Mouse (Mus musculus) intestine, embryonic 14.5 days (tissue): ENCODE measurements around the gene Fbxl20. TPM values are rescaled to one million over a fixed set of nuclear protein-coding genes. Genes with fewer than 3 reads are reported as not detected.

Source experiments
- ATAC-seq: fragments of 200-750 bp; cut with Nextera tagmentation; replicated peaks from 2 replicates; pipeline ENCODE4 v1.8.0; 2017; ENCODE audit warnings: low read depth, moderate number of reproducible peaks, moderate TSS enrichment, moderate library complexity; ENCODE audit not compliant: low FRiP score, low TSS enrichment
- DNase-seq: peaks from one replicate; pipeline ENCODE4 v3.0.0-alpha.2; 2018; ENCODE audit warnings: low spot score
- H3K27ac ChIP-seq: fragments of 300-500 bp; sonication (generic); 2 replicates; pipeline ENCODE4 v1.5.1; 2014; ENCODE audit warnings: low read depth, mild to moderate bottlenecking, control low read depth
- H3K27me3 ChIP-seq: fragments of 300-500 bp; sonication (generic); replicated peaks from 2 replicates; pipeline ENCODE4 v1.6.1; 2014; ENCODE audit warnings: low read length, control low read depth; ENCODE audit not compliant: control insufficient read depth, insufficient read depth
- H3K36me3 ChIP-seq: fragments of 300-500 bp; sonication (generic); 2 replicates; pipeline ENCODE4 v1.6.1; 2014; ENCODE audit warnings: low read length, control low read depth; ENCODE audit not compliant: control insufficient read depth, insufficient read depth
- H3K4me1 ChIP-seq: fragments of 300-500 bp; sonication (generic); replicated peaks from 2 replicates; pipeline ENCODE4 v1.6.1; 2014; ENCODE audit warnings: low read length, control low read depth, mixed read lengths; ENCODE audit not compliant: control insufficient read depth, insufficient read depth
- H3K4me2 ChIP-seq: fragments of 300-500 bp; sonication (generic); 2 replicates; pipeline ENCODE4 v1.6.1; 2014; ENCODE audit warnings: low read length
- H3K4me3 ChIP-seq: fragments of 300-500 bp; sonication (generic); 2 replicates; pipeline ENCODE4 v1.5.1; 2014; ENCODE audit warnings: low read depth, low read length, control low read depth, mixed read lengths
- H3K9ac ChIP-seq: fragments of 300-500 bp; sonication (generic); 2 replicates; pipeline ENCODE4 v1.6.1; 2014; ENCODE audit warnings: mild to moderate bottlenecking, low read length
- H3K9me3 ChIP-seq: fragments of 300-500 bp; sonication (generic); 2 replicates; pipeline ENCODE4 v1.6.1; 2016; ENCODE audit warnings: low read length, control low read depth; ENCODE audit not compliant: control insufficient read depth
- WGBS: fragments of 180-500 bp; shearing (Covaris S2); extraction: QIAGEN DNeasy Blood & Tissue Kit; methylation state at CpG from one replicate; pipeline ENCODE4 v1.1.7; 2014; 5-methylcytosine and 5-hydroxymethylcytosine counted together
- polyA plus RNA-seq: library from polyadenylated mRNA; unstranded; fragments of >200 nt; fragmentation: Nextera tagmentation; extraction: Ambion mirVana; gene quantifications from 2 replicates; pipeline ENCODE4 v1.2.1, GENCODE M21; 2014

Fbxl20 gene
- polyA plus RNA-seq, 1 experiment from 2014 or later = 15.5 TPM

GRCm38 (mm10) chr11:98082745-98083144, 67.5 kb downstream of the Fbxl20 start:
- H3K36me3 ChIP-seq = no peaks in the 10 kb centered on the region
- no peaks in the 10 kb centered on the region for H3K4me1 ChIP-seq
- H3K9me3 ChIP-seq = no peaks in the 10 kb centered on the region
- 92% methylated on average over 7 of the region's 7 CpGs for WGBS
- H3K27me3 ChIP-seq = no peaks in the 10 kb centered on the region
- no peak for ATAC-seq
- H3K27ac ChIP-seq = no peak overlapping the region
- no peak overlapping the region for H3K4me2 ChIP-seq
- H3K4me3 ChIP-seq = no peak overlapping the region
- H3K9ac ChIP-seq = no peak overlapping the region
- DNase-seq = no peak

- Histone ChIP-seq H3K9me3 (no peaks in the 10 kb centered on the region), H3K27ac (no peak overlapping the region), H3K36me3 (no peaks in the 10 kb centered on the region), H3K4me3 (no peak overlapping the region), H3K4me1 (no peaks in the 10 kb centered on the region), H3K27me3 (no peaks in the 10 kb centered on the region), H3K4me2 (no peak overlapping the region), H3K9ac (no peak overlapping the region)
- WGBS = 83% methylated on average over 6 of the region's 6 CpGs
- no peak for ATAC-seq
- no peak for DNase-seq
These were observed 69.8 kb downstream of the Fbxl20 start for GRCm38 (mm10) chr11:98080450-98080849.

GRCm38 (mm10) chr11:98077086-98077485, 73.1 kb downstream of the Fbxl20 start:
- H3K9ac ChIP-seq = no peak overlapping the region
- DNase-seq = no peak
- H3K4me1 ChIP-seq = no peaks in the 10 kb centered on the region
- H3K36me3 ChIP-seq = no peaks in the 10 kb centered on the region
- 0 out of 2 replicates have a peak, but pooled peaks cover 3% of the 10 kb centered on the region for H3K9me3 ChIP-seq
- H3K27me3 ChIP-seq = no peaks in the 10 kb centered on the region
- ATAC-seq = no peak
- H3K4me2 ChIP-seq = no peak overlapping the region
- 85% methylated on average over 8 of the region's 8 CpGs for WGBS
- H3K27ac ChIP-seq = no peak overlapping the region
- H3K4me3 ChIP-seq = no peak overlapping the region

GRCm38 (mm10) chr11:98075195-98075808, 74.9 kb downstream of the Fbxl20 start:
- Histone ChIP-seq H3K4me2 (no peak overlapping the region; the same call in 1 of the 2 replicates), H3K27ac (no peak overlapping the region), H3K9me3 (0 out of 2 replicates have a peak, but pooled peaks cover 3% of the 10 kb centered on the region), H3K4me1 (no peaks in the 10 kb centered on the region), H3K9ac (no peak overlapping the region), H3K27me3 (no peaks in the 10 kb centered on the region), H3K4me3 (no peak overlapping the region), H3K36me3 (no peaks in the 10 kb centered on the region)
- WGBS = 22% methylated on average over 13 of the region's 13 CpGs
- DNase-seq (peak; percentile 99), ATAC-seq (peak; percentile 50)

- 89% methylated on average over 4 of the region's 4 CpGs for WGBS
- Histone ChIP-seq H3K9me3 (0 out of 2 replicates have a peak, but pooled peaks cover 3% of the 10 kb centered on the region), H3K4me3 (no peak overlapping the region), H3K27me3 (no peaks in the 10 kb centered on the region), H3K4me2 (no peak overlapping the region), H3K4me1 (no peaks in the 10 kb centered on the region), H3K36me3 (no peaks in the 10 kb centered on the region), H3K27ac (no peak overlapping the region), H3K9ac (no peak overlapping the region)
- ATAC-seq (no peak), DNase-seq (no peak)
These were observed 76.8 kb downstream of the Fbxl20 start for GRCm38 (mm10) chr11:98073442-98073841.

GRCm38 (mm10) chr11:98067255-98067654, 82.9 kb downstream of the Fbxl20 start:
- Histone ChIP-seq H3K4me3 (no peak overlapping the region), H3K27ac (no peak overlapping the region), H3K9me3 (peaks cover 7% of the 10 kb centered on the region; the same call in 1 of the 2 replicates), H3K36me3 (no peaks in the 10 kb centered on the region), H3K9ac (no peak overlapping the region), H3K4me1 (no peaks in the 10 kb centered on the region), H3K4me2 (no peak overlapping the region), H3K27me3 (no peaks in the 10 kb centered on the region)
- DNase-seq = no peak
- 94% methylated on average over 21 of the region's 21 CpGs for WGBS
- ATAC-seq = no peak

GRCm38 (mm10) chr11:98066201-98066600, 84.0 kb downstream of the Fbxl20 start:
- Histone ChIP-seq H3K4me3 (no peak overlapping the region), H3K9me3 (peaks cover 7% of the 10 kb centered on the region; the same call in 1 of the 2 replicates), H3K27me3 (no peaks in the 10 kb centered on the region), H3K36me3 (no peaks in the 10 kb centered on the region), H3K27ac (no peak overlapping the region), H3K4me1 (no peaks in the 10 kb centered on the region), H3K9ac (no peak overlapping the region), H3K4me2 (no peak overlapping the region)
- DNase-seq (no peak), ATAC-seq (no peak)
- 93% methylated on average over 12 of the region's 12 CpGs for WGBS

GRCm38 (mm10) chr11:98061904-98062562, 88.2 kb downstream of the Fbxl20 start:
- H3K27me3 ChIP-seq = no peaks in the 10 kb centered on the region
- H3K4me2 ChIP-seq = no peak overlapping the region
- peaks cover 4% of the 10 kb centered on the region; the same call in 1 of the 2 replicates for H3K9me3 ChIP-seq
- ATAC-seq (no peak), DNase-seq (no peak)
- no peaks in the 10 kb centered on the region for H3K4me1 ChIP-seq
- no peaks in the 10 kb centered on the region for H3K36me3 ChIP-seq
- H3K9ac ChIP-seq = no peak overlapping the region
- WGBS = 52% methylated on average over 6 of the region's 6 CpGs
- no peak overlapping the region for H3K27ac ChIP-seq
- no peak overlapping the region for H3K4me3 ChIP-seq

- Histone ChIP-seq H3K4me1 (no peaks in the 10 kb centered on the region), H3K9ac (no peak overlapping the region), H3K9me3 (no peaks in the 10 kb centered on the region), H3K27me3 (no peaks in the 10 kb centered on the region), H3K36me3 (no peaks in the 10 kb centered on the region), H3K4me2 (no peak overlapping the region), H3K27ac (no peak overlapping the region), H3K4me3 (no peak overlapping the region)
- no peak for ATAC-seq
- no peak for DNase-seq
- WGBS = 76% methylated on average over 3 of the region's 3 CpGs
These were observed 88.8 kb downstream of the Fbxl20 start for GRCm38 (mm10) chr11:98061441-98061840.
